Mouse (Mus musculus) neural tube, embryonic 11.5 days (tissue): Measurements from ENCODE around the gene Arhgef18. TPM values are rescaled to one million over a fixed set of nuclear protein-coding genes. Genes with fewer than 3 reads are reported as not detected.

Experiments
- ATAC-seq: fragments of 200-750 bp; cut with Nextera tagmentation; 2 replicates; pipeline ENCODE4 v1.8.0; 2017; ENCODE audit warnings: moderate number of reproducible peaks, mild to moderate bottlenecking, moderate TSS enrichment, moderate library complexity; ENCODE audit not compliant: insufficient read depth, low FRiP score, low TSS enrichment
- DNase-seq: peaks from one replicate; pipeline ENCODE4 v3.0.0-alpha.2; 2015; ENCODE audit warnings: low spot score
- H3K27ac ChIP-seq: fragments of 300-500 bp; sonication (generic); 2 replicates; pipeline ENCODE4 v1.5.1; 2014; ENCODE audit warnings: low read depth, mild to moderate bottlenecking, low read length
- H3K27me3 ChIP-seq: fragments of 300-500 bp; sonication (generic); 2 replicates; pipeline ENCODE4 v1.6.1; 2014; ENCODE audit warnings: mild to moderate bottlenecking, low read length, mixed read lengths; ENCODE audit not compliant: control insufficient read depth, insufficient read depth
- H3K36me3 ChIP-seq: fragments of 300-500 bp; sonication (generic); 2 replicates; pipeline ENCODE4 v1.6.1; 2014; ENCODE audit warnings: mild to moderate bottlenecking, low read length, moderate library complexity, mixed read lengths; ENCODE audit not compliant: control insufficient read depth, insufficient read depth
- H3K4me1 ChIP-seq: fragments of 300-500 bp; sonication (generic); 2 replicates; pipeline ENCODE4 v1.6.1; 2014; ENCODE audit warnings: low read length, mixed read lengths; ENCODE audit not compliant: control insufficient read depth, insufficient read depth
- H3K4me2 ChIP-seq: fragments of 300-500 bp; sonication (generic); 2 replicates; pipeline ENCODE4 v1.6.1; 2014; ENCODE audit warnings: low read depth, mild to moderate bottlenecking, moderate library complexity
- H3K4me3 ChIP-seq: fragments of 300-500 bp; sonication (generic); 2 replicates; pipeline ENCODE4 v1.5.1; 2014; ENCODE audit warnings: low read depth, low read length
- H3K9ac ChIP-seq: fragments of 300-500 bp; sonication (generic); 2 replicates; pipeline ENCODE4 v1.6.1; 2014; ENCODE audit warnings: mild to moderate bottlenecking, low read length
- H3K9me3 ChIP-seq: fragments of 300-500 bp; sonication (generic); 2 replicates; pipeline ENCODE4 v1.6.1; 2016; ENCODE audit warnings: low read length; ENCODE audit not compliant: control insufficient read depth
- WGBS: fragments of 180-500 bp; shearing (Covaris S2); extraction: QIAGEN DNeasy Blood & Tissue Kit; methylation state at CpG from one replicate; pipeline ENCODE4 v1.1.7; 2014; 5-methylcytosine and 5-hydroxymethylcytosine counted together
- polyA plus RNA-seq: library from polyadenylated mRNA; unstranded; fragments of >200 nt; fragmentation: Nextera tagmentation; extraction: Ambion mirVana; gene quantifications from 2 replicates; pipeline ENCODE4 v1.2.1, GENCODE M21; 2014

Gene Arhgef18
- polyA plus RNA-seq, 1 experiment from 2014 or later = 10.8 TPM

- H3K9ac ChIP-seq = no peak overlapping the region
- no peaks in the 10 kb centered on the region for H3K36me3 ChIP-seq
- peaks cover 13% of the 10 kb centered on the region for H3K4me1 ChIP-seq
- no peaks in the 10 kb centered on the region for H3K27me3 ChIP-seq
- H3K4me3 ChIP-seq = no peak overlapping the region
- no peak overlapping the region for H3K27ac ChIP-seq
- no peak for DNase-seq
- H3K9me3 ChIP-seq = no peaks in the 10 kb centered on the region
- no peak overlapping the region for H3K4me2 ChIP-seq
- no peak for ATAC-seq
- 97% methylated on average over 1 of the region's 1 CpGs for WGBS
Measured at GRCm38 (mm10) chr8:3389506-3389905, 3.3 kb upstream of the Arhgef18 start.

DNA sequence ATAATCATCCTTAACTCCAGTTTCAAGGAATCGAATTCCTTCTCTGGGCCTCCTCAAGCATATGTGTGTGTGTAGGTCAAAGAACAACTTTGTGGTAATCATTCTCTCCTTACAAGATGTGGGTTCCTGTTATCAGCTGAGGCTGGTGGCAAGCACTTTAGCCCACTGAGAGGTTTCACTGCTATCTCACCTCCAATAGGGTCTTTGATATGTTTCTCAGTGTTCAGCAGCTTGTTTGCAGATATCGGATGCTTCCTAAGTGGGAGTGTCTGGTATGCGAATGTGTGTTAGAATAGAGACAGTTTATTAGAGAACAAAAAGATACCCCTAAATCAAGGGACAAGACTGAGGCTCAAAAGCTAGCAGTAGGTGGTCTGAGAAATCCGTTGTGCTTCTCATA, 513 bp upstream of the Arhgef18 start:
- H3K4me1 ChIP-seq = peaks cover 13% of the 10 kb centered on the region
- 49% methylated on average over 4 of the region's 4 CpGs for WGBS
- peak overlapping the region; percentile 85 for H3K4me3 ChIP-seq
- H3K36me3 ChIP-seq = no peaks in the 10 kb centered on the region
- H3K9ac ChIP-seq = peak overlapping the region; percentile 67
- no peaks in the 10 kb centered on the region for H3K9me3 ChIP-seq
- no peak overlapping the region for H3K27ac ChIP-seq
- no peak for DNase-seq
- no peaks in the 10 kb centered on the region for H3K27me3 ChIP-seq
- H3K4me2 ChIP-seq = peak overlapping the region; percentile 81
- ATAC-seq = peak; percentile 15; the same call in 1 of the 2 replicates

DNA sequence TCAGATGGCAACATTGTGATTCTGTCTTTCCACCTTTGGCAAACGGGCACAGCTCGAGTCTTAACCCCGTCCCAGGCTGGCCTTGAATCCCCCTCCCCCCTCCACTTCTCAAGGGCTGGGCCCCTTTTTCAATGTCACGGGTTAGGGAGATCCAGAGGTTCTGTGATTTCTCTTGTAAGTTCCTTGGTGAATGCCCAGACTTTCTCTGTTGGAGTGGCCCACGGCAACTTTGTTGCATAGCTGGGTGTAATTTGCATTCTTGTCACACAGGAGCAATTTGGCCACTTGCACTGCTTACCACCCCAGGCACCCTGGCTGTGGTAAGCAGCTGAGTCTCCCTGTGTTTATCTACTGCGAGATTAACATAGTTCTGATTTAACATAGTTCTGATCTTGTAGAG, 1.8 kb downstream of the Arhgef18 start:
- H3K4me2 ChIP-seq = peak overlapping the region; percentile 29
- no peaks in the 10 kb centered on the region for H3K27me3 ChIP-seq
- no peak overlapping the region for H3K27ac ChIP-seq
- H3K36me3 ChIP-seq = no peaks in the 10 kb centered on the region
- DNase-seq (peak; percentile 21), ATAC-seq (0 out of 2 replicates have a peak, but pooled peaks have one; percentile 20)
- peaks cover 13% of the 10 kb centered on the region for H3K4me1 ChIP-seq
- no peak overlapping the region; the same call in none of the 2 replicates for H3K9ac ChIP-seq
- 8% methylated on average over 6 of the region's 6 CpGs for WGBS
- H3K9me3 ChIP-seq = no peaks in the 10 kb centered on the region
- H3K4me3 ChIP-seq = peak overlapping the region; percentile 2; the same call in 1 of the 2 replicates

GRCm38 (mm10) chr8:3395246-3395645, 2.4 kb downstream of the Arhgef18 start:
- H3K27ac ChIP-seq = peak overlapping the region; percentile 50; the same call in 1 of the 2 replicates
- H3K36me3 ChIP-seq = no peaks in the 10 kb centered on the region
- H3K4me3 ChIP-seq = no peak overlapping the region
- H3K4me2 ChIP-seq = peak overlapping the region; percentile 29; the same call in 1 of the 2 replicates
- WGBS = 10% methylated on average over 4 of the region's 4 CpGs
- ATAC-seq = no peak
- H3K9ac ChIP-seq = peak overlapping the region; percentile 37
- no peaks in the 10 kb centered on the region for H3K27me3 ChIP-seq
- no peaks in the 10 kb centered on the region for H3K9me3 ChIP-seq
- DNase-seq = no peak
- peaks cover 13% of the 10 kb centered on the region for H3K4me1 ChIP-seq

- no peak for ATAC-seq
- no peaks in the 10 kb centered on the region; the same call in none of the 2 replicates for H3K36me3 ChIP-seq
Measured at GRCm38 (mm10) chr8:3397597-3397996, 4.8 kb downstream of the Arhgef18 start.

DNA sequence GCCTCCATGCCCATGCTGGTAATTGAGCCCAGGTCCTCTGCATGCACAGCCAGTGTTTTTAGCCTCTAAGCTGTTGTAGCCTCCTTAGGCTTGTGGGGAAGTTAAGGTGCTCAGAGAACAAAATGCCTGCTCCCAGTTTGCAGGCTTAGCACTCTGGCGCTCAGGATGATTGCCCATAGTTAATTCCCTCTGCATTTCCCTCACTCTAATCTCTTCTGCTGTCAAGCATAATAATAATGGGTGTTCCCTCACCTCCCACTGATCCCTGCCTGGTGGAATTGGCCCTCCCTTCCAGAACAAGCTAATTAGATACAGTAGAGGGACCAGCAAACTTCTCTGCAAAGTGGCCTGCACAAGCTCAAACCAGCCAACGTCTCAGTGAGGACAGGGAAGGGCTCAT, 7.7 kb downstream of the Arhgef18 start:
- Histone ChIP-seq H3K27me3 (no peaks in the 10 kb centered on the region), H3K27ac (no peak overlapping the region), H3K4me1 (no peaks in the 10 kb centered on the region), H3K4me2 (no peak overlapping the region), H3K9me3 (no peaks in the 10 kb centered on the region), H3K4me3 (no peak overlapping the region), H3K36me3 (peaks cover 2% of the 10 kb centered on the region), H3K9ac (no peak overlapping the region)
- ATAC-seq = no peak
- DNase-seq = no peak
- 46% methylated on average over 2 of the region's 2 CpGs for WGBS

More at GRCm38 (mm10) chr8:3397597-3397996, 4.8 kb downstream of the Arhgef18 start:
- Histone ChIP-seq H3K4me2 (no peak overlapping the region), H3K4me3 (no peak overlapping the region), H3K27ac (no peak overlapping the region), H3K9ac (no peak overlapping the region), H3K9me3 (no peaks in the 10 kb centered on the region), H3K27me3 (no peaks in the 10 kb centered on the region), H3K4me1 (peaks cover 11% of the 10 kb centered on the region)
- 95% methylated on average over 3 of the region's 3 CpGs for whole genome bisulfite sequencing
- no peak for DNase-seq

DNA sequence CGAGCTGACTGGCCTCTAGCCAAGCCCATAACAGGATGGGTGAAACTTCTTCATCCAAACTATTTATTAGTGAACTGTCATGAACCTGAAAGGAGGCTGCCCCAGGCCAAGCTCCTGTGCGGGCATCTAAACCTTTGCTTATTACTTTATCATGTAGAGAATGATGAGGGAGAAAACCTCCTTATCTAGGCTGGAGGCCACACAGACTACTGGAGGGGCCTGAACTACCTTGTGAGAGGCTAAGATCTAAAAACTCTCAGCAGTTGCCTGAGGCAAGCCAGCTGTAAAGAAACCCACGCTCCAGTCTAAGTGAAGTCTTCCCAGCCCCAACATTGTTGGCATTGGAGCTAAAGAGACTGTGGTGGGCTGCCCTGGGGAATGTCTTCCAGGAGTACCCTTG, 14.6 kb downstream of the Arhgef18 start:
- Histone ChIP-seq H3K9ac (no peak overlapping the region), H3K9me3 (no peaks in the 10 kb centered on the region), H3K4me3 (no peak overlapping the region), H3K4me2 (no peak overlapping the region), H3K27ac (no peak overlapping the region), H3K36me3 (peaks cover 2% of the 10 kb centered on the region; the same call in 1 of the 2 replicates), H3K4me1 (no peaks in the 10 kb centered on the region), H3K27me3 (no peaks in the 10 kb centered on the region)
- WGBS = 85% methylated on average over 3 of the region's 3 CpGs
- DNase-seq (no peak), ATAC-seq (no peak)

DNA sequence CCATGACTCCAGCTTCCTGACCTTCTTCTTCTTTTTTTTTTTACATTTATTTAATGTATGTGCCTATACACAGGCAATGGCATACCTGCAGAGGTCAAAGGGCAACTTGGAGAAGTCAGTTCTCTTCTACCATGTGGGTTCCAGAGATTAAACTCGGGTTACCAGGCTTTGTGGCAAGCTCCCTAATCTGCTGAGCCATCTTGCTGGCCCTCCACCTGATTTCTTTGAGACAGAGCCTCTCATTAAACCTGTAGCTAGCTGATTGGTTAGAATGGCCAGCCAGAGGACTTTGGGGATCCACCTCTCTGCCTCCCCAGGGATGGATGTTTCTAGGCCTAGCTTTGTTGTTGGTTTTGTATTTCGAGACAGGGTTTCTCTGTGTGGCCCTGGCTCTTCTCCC, 18.3 kb downstream of the Arhgef18 start:
- no peak overlapping the region for H3K9ac ChIP-seq
- H3K9me3 ChIP-seq = no peaks in the 10 kb centered on the region
- H3K36me3 ChIP-seq = no peaks in the 10 kb centered on the region
- DNase-seq (no peak), ATAC-seq (no peak)
- H3K4me1 ChIP-seq = peaks cover 14% of the 10 kb centered on the region
- no peak overlapping the region for H3K4me3 ChIP-seq
- no peak overlapping the region for H3K4me2 ChIP-seq
- H3K27ac ChIP-seq = no peak overlapping the region
- no peaks in the 10 kb centered on the region for H3K27me3 ChIP-seq
- 77% methylated on average over 2 of the region's 2 CpGs for whole genome bisulfite sequencing

- Histone ChIP-seq H3K4me2 (no peak overlapping the region), H3K9ac (no peak overlapping the region), H3K9me3 (no peaks in the 10 kb centered on the region), H3K27me3 (no peaks in the 10 kb centered on the region), H3K4me1 (peaks cover 22% of the 10 kb centered on the region), H3K27ac (no peak overlapping the region), H3K4me3 (no peak overlapping the region), H3K36me3 (no peaks in the 10 kb centered on the region)
- DNase-seq = no peak
- 92% methylated on average over 7 of the region's 7 CpGs for WGBS
- ATAC-seq = no peak
Measured at GRCm38 (mm10) chr8:3411901-3412301, 19.1 kb downstream of the Arhgef18 start.
